Mouse (Mus musculus) liver, embryonic 14.5 days (tissue): ENCODE measurements around the gene Ror2.

Experiments used
- CTCF ChIP-seq: IDR thresholded peaks from 2 replicates; pipeline ENCODE4 v1.5.1; 2016; ENCODE audit warnings: antibody characterized with exemption, low read depth, control low read depth
- EP300 ChIP-seq: IDR thresholded peaks from 2 replicates; pipeline ENCODE4 v1.6.1; 2016; ENCODE audit warnings: antibody characterized with exemption, low read depth

DNA sequence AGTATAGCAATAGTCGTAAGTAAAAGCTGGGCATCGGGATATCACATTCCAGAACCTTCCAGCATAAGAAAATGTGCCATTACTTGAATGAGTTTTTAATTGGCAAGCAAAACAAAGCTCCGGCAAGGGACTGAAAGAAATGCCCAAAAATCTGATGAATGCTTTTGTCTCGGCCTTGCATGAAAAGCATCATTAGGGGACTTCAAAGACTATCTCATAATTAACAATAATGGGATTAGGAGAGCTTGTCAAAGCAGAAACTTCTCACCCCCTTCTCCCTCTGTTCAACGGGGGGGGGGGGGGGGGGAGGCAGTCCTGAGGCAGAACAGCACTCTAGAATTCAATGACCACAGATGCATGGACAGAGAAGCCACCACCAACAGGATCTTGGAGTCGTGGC lies 17.4 kb downstream of the Ror2 start:
- no peak for TF ChIP-seq CTCF
- no peak for TF ChIP-seq EP300
